Mouse (Mus musculus) heart, postnatal 0 days (tissue): ENCODE results near the gene Nup93.

Experiments used
- CTCF ChIP-seq: IDR thresholded peaks from 2 replicates; pipeline ENCODE4 v1.5.1; 2016; ENCODE audit warnings: antibody characterized with exemption, control low read depth, low read depth
- EP300 ChIP-seq: IDR thresholded peaks from 2 replicates; pipeline ENCODE4 v1.6.1; 2016; ENCODE audit warnings: antibody characterized with exemption, low read depth

GRCm38 (mm10) chr8:94182055-94182929, 32.1 kb upstream of the Nup93 start:
- TF ChIP-seq CTCF (no peak), EP300 (no peak)
